Mouse (Mus musculus) spleen, adult 2 months (tissue): ENCODE data around the gene Mnt. TPM values are rescaled to one million over a fixed set of nuclear protein-coding genes. Genes with fewer than 3 reads are reported as not detected.

Experiments used
- DNase-seq, 2 experiments: peaks; one replicate each; pipeline versions ENCODE4 v3.0.0 to v3.0.0-alpha.2; 2012 to 2021; ENCODE audit warnings: low spot score in 2 of 2, low read depth in 1 of 2
- H3K27ac ChIP-seq: fragments of 200-500 bp; 2 replicates; pipeline ENCODE4 v1.5.1; 2012; ENCODE audit warnings: low read length, inconsistent platforms; ENCODE audit not compliant: insufficient read depth
- H3K27me3 ChIP-seq: fragments of 200-500 bp; 2 replicates; pipeline ENCODE4 v1.6.1; 2012; ENCODE audit warnings: mild to moderate bottlenecking, moderate library complexity, low read length, inconsistent platforms; ENCODE audit not compliant: control insufficient read depth, insufficient read depth
- H3K36me3 ChIP-seq: fragments of 200-500 bp; 2 replicates; pipeline ENCODE4 v1.6.1; 2012; ENCODE audit warnings: mild to moderate bottlenecking, low read length, inconsistent platforms; ENCODE audit not compliant: control insufficient read depth, insufficient read depth
- H3K4me1 ChIP-seq: fragments of 200-500 bp; 2 replicates; pipeline ENCODE4 v1.6.1; 2011; ENCODE audit warnings: inconsistent platforms; ENCODE audit not compliant: control insufficient read depth, insufficient read depth, insufficient read length
- H3K4me3 ChIP-seq: fragments of 200-500 bp; 2 replicates; pipeline ENCODE4 v1.5.1; 2011; ENCODE audit warnings: mild to moderate bottlenecking, inconsistent platforms; ENCODE audit not compliant: insufficient read depth, insufficient read length; ENCODE audit errors: extremely low read depth
- CTCF ChIP-seq: fragments of 200-500 bp; IDR thresholded peaks from 2 replicates; pipeline ENCODE4 v1.5.1; 2011; ENCODE audit warnings: mild to moderate bottlenecking, inconsistent platforms; ENCODE audit not compliant: insufficient read depth, insufficient read length, insufficient replicate concordance; ENCODE audit errors: extremely low read depth
- POLR2A ChIP-seq: fragments of 200-500 bp; IDR thresholded peaks from 2 replicates; pipeline ENCODE4 v1.6.1; 2011; ENCODE audit warnings: low read depth, low read length, inconsistent platforms
- WGBS: fragments of 180-500 bp; shearing (Covaris S2); methylation state at CpG from one replicate; pipeline ENCODE4 v1.1.7; 2018; 5-methylcytosine and 5-hydroxymethylcytosine counted together
- polyA plus RNA-seq: library from polyadenylated mRNA; depleted of rRNA; stranded (reverse); fragments of >200 nt; gene quantifications from 2 replicates; pipeline ENCODE4 v1.2.3, GENCODE M21; 2012

Mnt gene
- polyA plus RNA-seq, 1 experiment = 25.2 TPM

DNA sequence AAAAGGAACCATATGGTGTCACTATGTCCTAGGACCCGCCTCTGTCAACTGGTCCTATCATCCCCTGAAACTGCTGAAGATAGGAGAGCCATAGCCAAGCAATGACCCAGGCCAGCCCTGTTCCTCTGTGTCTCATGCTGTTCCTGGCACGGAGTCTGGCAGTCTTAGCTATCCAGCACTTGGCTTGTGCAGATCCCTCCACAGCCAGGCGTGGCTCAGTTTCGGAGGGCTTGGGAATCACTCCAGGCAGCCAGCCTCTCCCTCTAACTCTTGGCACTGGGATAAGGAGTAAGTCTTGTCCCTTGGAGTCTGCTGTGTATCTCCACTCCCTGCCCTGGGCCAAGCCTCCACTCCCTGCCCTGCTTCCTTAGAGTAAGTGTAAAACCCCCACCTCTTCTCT is 35.9 kb downstream of the Mnt start:
- Histone ChIP-seq H3K36me3 (no peaks in the 10 kb centered on the region), H3K27me3 (no peaks in the 10 kb centered on the region), H3K4me1 (no peaks in the 10 kb centered on the region), H3K27ac (no peak overlapping the region), H3K4me3 (no peak overlapping the region)
- DNase-seq = no peak
- TF ChIP-seq CTCF (no peak), POLR2A (no peak)
- 90% methylated on average over 4 of the region's 4 CpGs for WGBS

GRCm38 (mm10) chr11:74867181-74867580 is 36.5 kb downstream of the Mnt start:
- no peaks in the 10 kb centered on the region for H3K36me3 ChIP-seq
- H3K27me3 ChIP-seq = no peaks in the 10 kb centered on the region
- 84% methylated on average over 2 of the region's 2 CpGs for WGBS
- no peak for DNase-seq
- TF ChIP-seq CTCF = no peak
- TF ChIP-seq POLR2A = no peak
- H3K4me3 ChIP-seq = no peak overlapping the region
- no peak overlapping the region for H3K27ac ChIP-seq
- H3K4me1 ChIP-seq = no peaks in the 10 kb centered on the region

DNA sequence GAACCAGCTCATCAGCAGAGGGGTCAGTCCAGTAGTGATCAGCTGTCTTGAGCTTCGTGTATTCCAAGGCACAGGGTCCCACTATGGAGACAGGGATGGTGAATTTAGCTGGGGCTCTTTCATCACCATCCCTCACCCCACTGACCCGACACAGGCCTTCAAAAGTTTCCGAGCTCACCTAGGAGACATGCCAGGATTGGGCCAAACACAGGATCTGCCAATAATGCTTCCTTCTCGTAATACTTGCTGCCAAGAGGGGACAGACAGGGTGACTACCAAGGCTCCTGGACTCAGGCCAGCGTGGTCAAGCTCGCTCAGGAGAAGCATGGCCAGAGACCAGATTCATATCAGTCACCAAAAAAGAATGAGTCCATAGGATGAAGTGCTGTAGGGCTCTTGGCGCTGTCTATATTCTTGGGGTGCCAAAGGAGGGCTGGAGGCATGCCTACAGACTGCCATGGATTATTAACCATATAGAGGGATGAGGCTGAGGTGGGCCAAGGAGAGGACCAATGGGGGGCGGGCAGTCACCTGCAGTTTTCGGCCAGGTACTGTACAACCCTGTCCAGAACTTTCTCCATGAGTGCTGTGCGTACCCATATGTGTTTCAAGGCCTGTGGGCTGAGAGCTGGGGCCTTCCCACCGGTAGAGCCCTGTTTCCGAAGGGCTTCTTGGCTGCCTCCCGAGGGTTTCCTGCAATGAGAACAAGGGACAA is 37.5 kb downstream of the Mnt start:
- no peak for TF ChIP-seq CTCF
- no peak for TF ChIP-seq POLR2A
- no peak for DNase-seq
- 91% methylated on average over 13 of the region's 13 CpGs for WGBS
- Histone ChIP-seq H3K36me3 (no peaks in the 10 kb centered on the region), H3K4me1 (no peaks in the 10 kb centered on the region), H3K4me3 (no peak overlapping the region), H3K27me3 (no peaks in the 10 kb centered on the region), H3K27ac (no peak overlapping the region)

DNA sequence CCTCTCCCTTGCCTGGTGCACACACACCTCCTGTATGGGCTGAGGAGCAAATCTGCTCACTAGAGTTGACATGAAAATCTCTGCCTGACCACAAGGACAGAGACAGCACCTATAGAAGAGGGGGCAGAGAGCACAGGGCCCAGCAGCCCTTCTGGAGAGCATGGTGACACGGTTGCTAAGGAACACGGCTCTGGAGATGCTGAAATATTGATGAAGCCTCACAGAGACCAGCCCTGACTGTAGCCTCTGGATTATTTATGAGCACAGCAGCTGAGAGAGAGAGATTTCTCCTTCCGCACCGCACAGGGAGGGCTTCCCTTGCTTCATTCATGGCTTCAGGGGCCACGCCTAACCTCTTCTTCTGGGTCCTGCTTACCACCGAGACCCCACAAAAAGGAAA is 38.9 kb downstream of the Mnt start:
- TF ChIP-seq CTCF = no peak
- no peak for TF ChIP-seq POLR2A
- Histone ChIP-seq H3K4me3 (no peak overlapping the region), H3K27ac (no peak overlapping the region), H3K4me1 (no peaks in the 10 kb centered on the region), H3K27me3 (no peaks in the 10 kb centered on the region), H3K36me3 (no peaks in the 10 kb centered on the region)
- DNase-seq = no peak
- 96% methylated on average over 6 of the region's 6 CpGs for WGBS

DNA sequence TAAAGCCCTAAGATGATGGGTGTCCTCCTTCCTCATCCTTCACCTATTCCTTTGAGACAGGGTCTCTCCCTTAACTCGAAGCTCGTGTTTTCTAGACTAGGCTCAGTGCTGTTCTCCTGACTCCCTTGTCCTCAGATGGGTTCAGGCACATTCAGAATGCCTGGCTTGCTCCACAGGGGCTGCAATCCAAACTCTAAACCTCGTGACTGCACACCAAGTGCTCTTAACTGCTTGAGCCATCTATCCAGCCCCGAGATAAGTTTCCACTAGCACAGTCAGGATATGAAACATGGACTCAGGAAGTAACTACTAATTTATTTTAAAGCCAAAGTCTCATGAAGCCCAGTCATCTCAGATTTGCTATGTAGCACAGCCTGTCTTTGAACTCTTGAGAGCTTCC is 39.8 kb downstream of the Mnt start:
- Histone ChIP-seq H3K36me3 (no peaks in the 10 kb centered on the region), H3K27ac (no peak overlapping the region), H3K4me3 (no peak overlapping the region), H3K4me1 (no peaks in the 10 kb centered on the region), H3K27me3 (no peaks in the 10 kb centered on the region)
- TF ChIP-seq CTCF (no peak), POLR2A (no peak)
- no peak for DNase-seq
- WGBS = 72% methylated on average over 4 of the region's 4 CpGs

GRCm38 (mm10) chr11:74870991-74871622 is 40.4 kb downstream of the Mnt start:
- Histone ChIP-seq H3K27me3 (no peaks in the 10 kb centered on the region), H3K4me1 (no peaks in the 10 kb centered on the region), H3K36me3 (no peaks in the 10 kb centered on the region), H3K4me3 (no peak overlapping the region), H3K27ac (no peak overlapping the region)
- TF ChIP-seq CTCF (no peak), POLR2A (no peak)
- WGBS = 77% methylated on average over 12 of the region's 12 CpGs
- no peak for DNase-seq

- WGBS = 91% methylated on average over 3 of the region's 3 CpGs
- H3K4me3 ChIP-seq = no peak overlapping the region
- no peaks in the 10 kb centered on the region for H3K4me1 ChIP-seq
- H3K36me3 ChIP-seq = no peaks in the 10 kb centered on the region
- no peak for DNase-seq
- no peak overlapping the region for H3K27ac ChIP-seq
- TF ChIP-seq CTCF (no peak), POLR2A (no peak)
- no peaks in the 10 kb centered on the region for H3K27me3 ChIP-seq
These were observed 43.9 kb downstream of the Mnt start for GRCm38 (mm10) chr11:74874630-74875029.
